Mouse (Mus musculus) heart, adult 2 months (tissue): ENCODE measurements around the gene Pdk2. TPM values are rescaled to one million over a fixed set of nuclear protein-coding genes. Genes with fewer than 3 reads are reported as not detected.

Experiments
- DNase-seq, 2 experiments: peaks; one replicate each; pipeline ENCODE4 v3.0.0; 2021
- H3K27ac ChIP-seq: fragments of 200-600 bp; 2 replicates; pipeline ENCODE4 v1.8.1; 2022
- H3K27me3 ChIP-seq: fragments of 200-500 bp; 2 replicates; pipeline ENCODE4 v1.6.1; 2012; ENCODE audit warnings: mild to moderate bottlenecking, low read length, inconsistent platforms, mixed read lengths; ENCODE audit not compliant: control insufficient read depth, insufficient read depth
- H3K36me3 ChIP-seq: fragments of 200-500 bp; 2 replicates; pipeline ENCODE4 v1.6.1; 2012; ENCODE audit warnings: low read length, inconsistent platforms; ENCODE audit not compliant: control insufficient read depth, insufficient read depth
- H3K4me1 ChIP-seq: fragments of 200-500 bp; 2 replicates; pipeline ENCODE4 v1.6.1; 2011; ENCODE audit warnings: low read length; ENCODE audit not compliant: control insufficient read depth, insufficient read depth
- H3K4me3 ChIP-seq: fragments of 200-600 bp; 2 replicates; pipeline ENCODE4 v1.8.1; 2022
- H3K79me2 ChIP-seq: fragments of 200-500 bp; replicated peaks from 2 replicates; pipeline ENCODE4 v1.6.1; 2012; ENCODE audit warnings: mild to moderate bottlenecking, inconsistent platforms, low read length, moderate library complexity, mixed read lengths; ENCODE audit not compliant: control insufficient read depth, insufficient read depth
- H3K9ac ChIP-seq: fragments of 200-500 bp; 2 replicates; pipeline ENCODE4 v1.6.1; 2012; ENCODE audit warnings: low read depth, mild to moderate bottlenecking, control low read depth, inconsistent platforms, low read length, mixed read lengths
- CTCF ChIP-seq: fragments of 200-600 bp; IDR thresholded peaks from 2 replicates; pipeline ENCODE4 v1.8.1; 2022; ENCODE audit warnings: antibody characterized with exemption, mild to moderate bottlenecking, moderate library complexity
- EP300 ChIP-seq: fragments of 200-500 bp; IDR thresholded peaks from 2 replicates; pipeline ENCODE4 v1.6.1; 2011; ENCODE audit warnings: low read depth, low read length, control low read depth; ENCODE audit not compliant: insufficient read depth
- POLR2A ChIP-seq: fragments of 200-500 bp; IDR thresholded peaks from 2 replicates; pipeline ENCODE4 v1.6.1; 2011; ENCODE audit warnings: mild to moderate bottlenecking, low read depth, low read length, control low read depth; ENCODE audit not compliant: insufficient read depth
- WGBS: fragments of 180-500 bp; shearing (Covaris S2); methylation state at CpG from one replicate; pipeline ENCODE4 v1.1.7; 2018; 5-methylcytosine and 5-hydroxymethylcytosine counted together
- intact Hi-C: fragments of 180-260 bp; cut with DNase I; formaldehyde crosslinking; loops from one replicate; pipeline ENCODE4 v1.15.1; 2025
- polyA plus RNA-seq: library from polyadenylated mRNA; depleted of rRNA; stranded (reverse); fragments of >200 nt; gene quantifications from 2 replicates; pipeline ENCODE4 v1.2.3, GENCODE M21; 2012
- total RNA-seq, 2 experiments: library from RNA; stranded (reverse); gene quantifications; 2 replicates each; pipeline ENCODE4 v1.2.3; 2021

Pdk2 gene
- total and polyA plus RNA-seq, 3 experiments = 393 to 592 (median 479) TPM

DNA sequence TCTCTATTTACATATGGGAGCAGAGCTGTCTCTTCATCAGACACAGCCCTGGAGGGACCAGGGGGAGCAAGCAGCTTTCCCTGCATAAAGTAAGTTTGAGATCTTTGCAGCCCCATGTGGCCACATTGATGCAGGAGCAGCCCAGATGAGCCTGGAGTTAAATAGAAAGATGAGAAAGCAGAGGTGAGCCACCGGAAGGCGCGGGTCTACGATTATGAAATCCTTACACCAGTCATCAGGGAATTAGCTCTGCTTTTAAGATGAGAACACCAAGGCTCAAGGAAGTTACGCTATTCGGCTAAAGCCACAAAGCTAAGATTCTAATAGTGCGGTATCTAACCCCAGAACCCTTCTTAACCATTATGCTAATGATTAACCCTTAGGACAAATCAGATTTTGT is 36.8 kb upstream of the Pdk2 start:
- Histone ChIP-seq H3K27me3 (no peaks in the 10 kb centered on the region), H3K79me2 (no peaks in the 10 kb centered on the region), H3K4me1 (peaks cover 12% of the 10 kb centered on the region), H3K27ac (no peak overlapping the region), H3K36me3 (no peaks in the 10 kb centered on the region), H3K9ac (no peak overlapping the region), H3K4me3 (no peak overlapping the region)
- TF ChIP-seq EP300 (no peak), CTCF (no peak), POLR2A (no peak)
- no peak for DNase-seq
- 84% methylated on average over 7 of the region's 7 CpGs for WGBS
- intact Hi-C loops = no loop called here

GRCm38 (mm10) chr11:95076536-95077111 is 35.5 kb upstream of the Pdk2 start, which contains the start of gene Itga3:
Gene Itga3 (minus strand): TSS chr11:95076801.
- Histone ChIP-seq H3K27me3 (no peaks in the 10 kb centered on the region), H3K4me3 (peak within 1 kb of the TSS; percentile 60), H3K27ac (peak within 1 kb of the TSS; percentile 77), H3K4me1 (peaks cover 12% of the 10 kb centered on the region), H3K79me2 (no peaks in the 10 kb centered on the region), H3K36me3 (no peaks in the 10 kb centered on the region), H3K9ac (peak within 1 kb of the TSS; percentile 78)
- intact Hi-C loops = loop anchor here (1.0 kb wide), 2 partner anchors 28 to 29 kb away; no protein-coding TSS in a partner anchor
- TF ChIP-seq CTCF (no peak), EP300 (no peak), POLR2A (no peak)
- peak; percentile 76 to 85 for DNase-seq
- WGBS = under 1% methylated on average over 50 of the region's 51 CpGs

GRCm38 (mm10) chr11:95076041-95076535 is 34.9 kb upstream of the Pdk2 start:
- Histone ChIP-seq H3K27ac (peak overlapping the region; percentile 77), H3K27me3 (no peaks in the 10 kb centered on the region), H3K9ac (peak overlapping the region; percentile 78), H3K4me3 (peak overlapping the region; percentile 60), H3K36me3 (no peaks in the 10 kb centered on the region), H3K4me1 (peaks cover 12% of the 10 kb centered on the region), H3K79me2 (no peaks in the 10 kb centered on the region)
- WGBS = under 1% methylated on average over 41 of the region's 42 CpGs
- intact Hi-C loops = loop anchor here (1.0 kb wide), 2 partner anchors 28 to 29 kb away; no protein-coding TSS in a partner anchor
- peak; percentile 74 to 76 for DNase-seq
- no peak for TF ChIP-seq EP300
- TF ChIP-seq CTCF = peak; percentile 71

DNA sequence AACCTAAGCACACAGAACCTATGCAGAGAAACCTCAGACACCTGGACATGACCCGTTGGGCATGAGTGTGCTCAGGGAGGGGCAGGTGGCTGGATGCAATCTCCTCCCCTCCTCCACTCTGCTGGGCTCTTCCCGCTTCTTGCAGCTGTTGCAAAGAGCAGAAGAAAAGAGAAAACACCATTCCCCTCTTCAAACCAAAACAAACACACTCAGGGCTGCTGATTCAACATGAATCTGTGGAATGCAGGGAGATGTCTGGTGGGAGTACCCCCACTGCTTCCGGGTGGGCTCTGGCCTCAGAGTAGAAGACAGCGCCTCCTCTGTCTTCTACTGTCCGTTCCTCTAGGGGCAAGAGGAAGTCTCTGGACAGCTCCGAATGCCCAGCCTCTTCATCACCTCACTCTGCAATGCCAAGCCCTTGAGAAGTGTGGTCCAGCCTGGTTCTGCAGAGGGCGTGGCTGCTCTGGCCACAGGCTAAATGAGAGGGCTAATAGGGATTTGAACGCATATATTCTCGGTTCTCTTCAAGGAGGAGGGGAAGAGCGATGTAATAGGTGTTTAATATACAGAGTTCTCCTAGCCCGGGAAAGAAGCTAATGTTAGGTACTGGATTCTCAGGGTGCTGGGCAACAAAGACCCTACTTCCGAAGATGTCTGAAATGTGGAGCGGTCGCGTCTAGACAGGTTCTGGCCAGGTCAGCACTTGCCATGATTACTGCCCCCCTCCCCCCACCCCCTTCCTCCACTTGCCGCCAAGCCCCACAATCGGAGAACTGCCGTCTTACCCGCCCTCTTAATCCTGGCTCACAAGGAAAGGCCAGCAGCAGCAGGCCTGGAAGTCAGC is 34.3 kb upstream of the Pdk2 start:
- no peaks in the 10 kb centered on the region for H3K27me3 ChIP-seq
- H3K79me2 ChIP-seq = no peaks in the 10 kb centered on the region
- WGBS = 11% methylated on average over 19 of the region's 19 CpGs
- no peaks in the 10 kb centered on the region for H3K36me3 ChIP-seq
- TF ChIP-seq EP300 (no peak), POLR2A (no peak), CTCF (no peak)
- H3K9ac ChIP-seq = peak overlapping the region; percentile 78
- H3K4me3 ChIP-seq = peak overlapping the region; percentile 60
- H3K4me1 ChIP-seq = peaks cover 16% of the 10 kb centered on the region
- no peak for DNase-seq
- peak overlapping the region; percentile 77 for H3K27ac ChIP-seq
- intact Hi-C loops = loop anchor here (1.0 kb wide), 2 partner anchors 28 to 29 kb away; no protein-coding TSS in a partner anchor

- Histone ChIP-seq H3K4me1 (peaks cover 18% of the 10 kb centered on the region), H3K79me2 (no peaks in the 10 kb centered on the region), H3K9ac (no peak overlapping the region), H3K27me3 (no peaks in the 10 kb centered on the region), H3K36me3 (no peaks in the 10 kb centered on the region), H3K27ac (no peak overlapping the region), H3K4me3 (no peak overlapping the region)
- intact Hi-C loops = no loop called here
- 74% methylated on average over 4 of the region's 4 CpGs for WGBS
- DNase-seq = no peak
- TF ChIP-seq CTCF (no peak), POLR2A (no peak), EP300 (no peak)
Measured at GRCm38 (mm10) chr11:95074694-95075093, 33.5 kb upstream of the Pdk2 start.

GRCm38 (mm10) chr11:95073835-95074234 is 32.7 kb upstream of the Pdk2 start:
- DNase-seq = no peak
- intact Hi-C loops = no loop called here
- 73% methylated on average over 4 of the region's 4 CpGs for WGBS
- Histone ChIP-seq H3K79me2 (no peaks in the 10 kb centered on the region), H3K27ac (no peak overlapping the region), H3K9ac (no peak overlapping the region), H3K4me3 (no peak overlapping the region), H3K27me3 (no peaks in the 10 kb centered on the region), H3K36me3 (no peaks in the 10 kb centered on the region), H3K4me1 (peaks cover 13% of the 10 kb centered on the region)
- TF ChIP-seq EP300 (no peak), POLR2A (no peak), CTCF (no peak)
